Mouse (Mus musculus): ENCODE results near the gene Fam124b.
A peak's percentile ranks its signal among the peaks of the same experiment; 100 is the strongest.

Fam124b gene

GRCm38 (mm10) chr1:80218268-80218667 is at the start of gene Fam124b:
Gene Fam124b, minus strand, starts transcription at chr1:80218473.
- DNase-seq, result peak; percentile 5

- no peak for DNase-seq
These were observed 42.2 kb upstream of the Fam124b start for GRCm38 (mm10) chr1:80260443-80260842.

- no peak for DNase-seq
These were observed 40.4 kb upstream of the Fam124b start for GRCm38 (mm10) chr1:80258632-80259031.

- no peak for DNase-seq
These were observed 35.0 kb upstream of the Fam124b start for GRCm38 (mm10) chr1:80253309-80253708.

- no peak for DNase-seq
These were observed 32.0 kb upstream of the Fam124b start for GRCm38 (mm10) chr1:80250247-80250646.

GRCm38 (mm10) chr1:80247131-80247530 is 28.9 kb upstream of the Fam124b start:
- DNase-seq, result no peak

GRCm38 (mm10) chr1:80244123-80244522 is 25.9 kb upstream of the Fam124b start:
- no peak for DNase-seq

- DNase-seq, result no peak
These were observed 23.3 kb upstream of the Fam124b start for GRCm38 (mm10) chr1:80241579-80241978.

GRCm38 (mm10) chr1:80240017-80240660 is 21.9 kb upstream of the Fam124b start:
- no peak for DNase-seq

- DNase-seq, result no peak
These were observed 21.2 kb upstream of the Fam124b start for GRCm38 (mm10) chr1:80239481-80239880.

- DNase-seq, result no peak
These were observed 18.9 kb upstream of the Fam124b start for GRCm38 (mm10) chr1:80236951-80237702.

- DNase-seq, result no peak
These were observed 17.9 kb upstream of the Fam124b start for GRCm38 (mm10) chr1:80236126-80236525.

GRCm38 (mm10) chr1:80230612-80231011 is 12.3 kb upstream of the Fam124b start:
- DNase-seq, result no peak

- no peak for DNase-seq
These were observed 6.7 kb upstream of the Fam124b start for GRCm38 (mm10) chr1:80224839-80225412.

- DNase-seq, result no peak
These were observed 2.9 kb upstream of the Fam124b start for GRCm38 (mm10) chr1:80221151-80221550.

GRCm38 (mm10) chr1:80213826-80214225 is 4.4 kb downstream of the Fam124b start:
- no peak for DNase-seq

- DNase-seq, result no peak
These were observed 5.1 kb downstream of the Fam124b start for GRCm38 (mm10) chr1:80213146-80213545.

GRCm38 (mm10) chr1:80202314-80202713 is 16.0 kb downstream of the Fam124b start:
- DNase-seq, result no peak

GRCm38 (mm10) chr1:80192837-80193236 is 25.4 kb downstream of the Fam124b start:
- DNase-seq, result no peak

- no peak for DNase-seq
These were observed 36.9 kb downstream of the Fam124b start for GRCm38 (mm10) chr1:80181414-80181805.

- peak; percentile 34 for DNase-seq
These were observed 37.4 kb downstream of the Fam124b start for GRCm38 (mm10) chr1:80180767-80181413.

GRCm38 (mm10) chr1:80180128-80180527 is 38.1 kb downstream of the Fam124b start:
- no peak for DNase-seq

- DNase-seq, result no peak
These were observed 40.5 kb downstream of the Fam124b start for GRCm38 (mm10) chr1:80177651-80178382.

Measured in kidney, adult 18-20 months (tissue).